Mouse (Mus musculus) embryonic fibroblast, embryonic 13.5 days (primary cell): ENCODE data around the gene Cntnap4.

Experiments used
- CTCF ChIP-seq: IDR thresholded peaks from 2 replicates; pipeline ENCODE4 v1.5.1; 2011; ENCODE audit warnings: mild to moderate bottlenecking, control low read depth, low read length, moderate library complexity, borderline replicate concordance; ENCODE audit not compliant: insufficient read depth
- POLR2A ChIP-seq: IDR thresholded peaks from 2 replicates; pipeline ENCODE4 v1.6.1; 2011; ENCODE audit warnings: low read depth, mild to moderate bottlenecking, control low read depth, low read length, moderate library complexity

- TF ChIP-seq CTCF (no peak), POLR2A (no peak)
These were observed 83.4 kb downstream of the Cntnap4 start for GRCm38 (mm10) chr8:112653276-112653675.
